Comparison of ENCODE assay signal across 11 mouse cellular contexts in genomic region chr8:103738330-103738729, GRCm38 (mm10).
DNase-seq lines count a peak whose midpoint lies in the region; ATAC-seq and TF ChIP-seq lines count a peak whose summit lies in the region.
"Had no signal": no experiment of that assay in that cellular context is flagged by ENCODE, and none has a peak within 500 bp of the region (broad histone marks: within the 10 kb centered on the region; RNA-seq: fewer than 3 reads in every experiment).

No protein-coding gene starts in this region.

- no peak for TF ChIP-seq CTCF in lung, postnatal 0 days (IDR thresholded peaks at IDR 0.05)

- TF ChIP-seq EP300 in lung, postnatal 0 days (IDR thresholded peaks at IDR 0.05): no peak

- WGBS in forebrain, embryonic 14.5 days: 65% methylated on average over 8 of the region's 8 CpGs
- WGBS in forebrain, embryonic 11.5 days: 86% methylated on average over 8 of the region's 8 CpGs
- 38% methylated on average over 8 of the region's 8 CpGs for WGBS in lung, postnatal 0 days

- H3K4me1 ChIP-seq in forebrain, embryonic 14.5 days (ENCODE audit: control insufficient read depth, insufficient read depth, low read length): no peaks in the 10 kb centered on the region
- H3K4me1 ChIP-seq in forebrain, embryonic 11.5 days (replicated peaks; ENCODE audit: control insufficient read depth, insufficient read depth, low read length): no peaks in the 10 kb centered on the region; the same call in 1 of the 2 replicates
- H3K4me1 ChIP-seq in lung, postnatal 0 days (ENCODE audit: insufficient read depth, low read depth, low read length): no peaks in the 10 kb centered on the region
- H3K4me1 ChIP-seq: hindbrain, embryonic 15.5 days; limb, embryonic 15.5 days had no signal

- H3K9me3 ChIP-seq in forebrain, embryonic 14.5 days (replicated peaks; ENCODE audit: control insufficient read depth, low read length): no peaks in the 10 kb centered on the region
- H3K9me3 ChIP-seq in forebrain, embryonic 11.5 days (ENCODE audit: control insufficient read depth, low read length): no peaks in the 10 kb centered on the region
- no peaks in the 10 kb centered on the region for H3K9me3 ChIP-seq in lung, postnatal 0 days (ENCODE audit: low read length)
- H3K9me3 ChIP-seq: embryonic facial prominence, embryonic 15.5 days; hindbrain, embryonic 15.5 days; limb, embryonic 15.5 days had no signal

- no peak overlapping the region for H3K4me2 ChIP-seq in forebrain, embryonic 14.5 days (ENCODE audit: low read length)
- H3K4me2 ChIP-seq in forebrain, embryonic 11.5 days (ENCODE audit: low read depth, low read length, severe bottlenecking): no peak overlapping the region
- H3K4me2 ChIP-seq in lung, postnatal 0 days (replicated peaks; ENCODE audit: low read depth, low read length): no peak overlapping the region
- H3K4me2 ChIP-seq: embryonic facial prominence, embryonic 15.5 days; hindbrain, embryonic 15.5 days; limb, embryonic 15.5 days had no signal

- peak; percentile 64 for DNase-seq in forebrain, embryonic 14.5 days (ENCODE audit: low spot score)
- DNase-seq in forebrain, embryonic 11.5 days (ENCODE audit: low spot score): no peak
- DNase-seq in right cerebral cortex, adult 2 months (ENCODE audit: low spot score in 2 of 2): peak; percentile 8 to 15
- DNase-seq in right cerebral cortex, postnatal 25 days: no peak
- peak; percentile 68 for DNase-seq in lung, postnatal 0 days (ENCODE audit: low spot score)
- peak; percentile 64 to 71 for DNase-seq in urinary bladder, postnatal 4 days (ENCODE audit: low spot score in 2 of 2)
- DNase-seq in cerebellum, adult 11 months: no peak
- DNase-seq in cerebellum, postnatal 4 days (ENCODE audit: low spot score in 2 of 2): no peak

- peak; percentile 26; the same call in 1 of the 2 replicates for ATAC-seq in forebrain, embryonic 14.5 days
- ATAC-seq in forebrain, embryonic 11.5 days (replicated peaks; ENCODE audit: low FRiP score): no peak
- ATAC-seq in lung, postnatal 0 days: peak; percentile 52

- H3K4me3 ChIP-seq in forebrain, embryonic 14.5 days (ENCODE audit: low read depth, low read length): no peak overlapping the region
- no peak overlapping the region for H3K4me3 ChIP-seq in forebrain, embryonic 11.5 days (ENCODE audit: low read depth, low read length)
- H3K4me3 ChIP-seq in lung, postnatal 0 days (ENCODE audit: low read depth, low read length): no peak overlapping the region
- H3K4me3 ChIP-seq: embryonic facial prominence, embryonic 15.5 days; hindbrain, embryonic 15.5 days; limb, embryonic 15.5 days had no signal

- no peaks in the 10 kb centered on the region for H3K27me3 ChIP-seq in forebrain, embryonic 14.5 days (replicated peaks; ENCODE audit: control insufficient read depth, insufficient read depth, low read length)
- no peaks in the 10 kb centered on the region for H3K27me3 ChIP-seq in forebrain, embryonic 11.5 days (ENCODE audit: control insufficient read depth, insufficient read depth, low read length)
- H3K27me3 ChIP-seq in lung, postnatal 0 days (replicated peaks; ENCODE audit: insufficient read depth, low read length): no peaks in the 10 kb centered on the region
- H3K27me3 ChIP-seq: embryonic facial prominence, embryonic 15.5 days; hindbrain, embryonic 15.5 days; limb, embryonic 15.5 days had no signal

- no peaks in the 10 kb centered on the region for H3K36me3 ChIP-seq in forebrain, embryonic 14.5 days (ENCODE audit: control insufficient read depth, insufficient read depth, low read length)
- no peaks in the 10 kb centered on the region for H3K36me3 ChIP-seq in forebrain, embryonic 11.5 days (ENCODE audit: control insufficient read depth, insufficient read depth, low read length)
- H3K36me3 ChIP-seq in lung, postnatal 0 days (ENCODE audit: insufficient read depth, low read length): no peaks in the 10 kb centered on the region
- H3K36me3 ChIP-seq: embryonic facial prominence, embryonic 15.5 days; hindbrain, embryonic 15.5 days; limb, embryonic 15.5 days had no signal

- no peak overlapping the region for H3K27ac ChIP-seq in forebrain, embryonic 14.5 days (ENCODE audit: low read depth, low read length)
- H3K27ac ChIP-seq in forebrain, embryonic 11.5 days (ENCODE audit: low read depth, low read length): no peak overlapping the region
- H3K27ac ChIP-seq in lung, postnatal 0 days (ENCODE audit: low read length): no peak overlapping the region
- H3K27ac ChIP-seq: embryonic facial prominence, embryonic 15.5 days; hindbrain, embryonic 15.5 days; limb, embryonic 15.5 days had no signal

- H3K9ac ChIP-seq in forebrain, embryonic 14.5 days (ENCODE audit: low read length): no peak overlapping the region
- H3K9ac ChIP-seq in forebrain, embryonic 11.5 days (ENCODE audit: low read length): no peak overlapping the region
- H3K9ac ChIP-seq in lung, postnatal 0 days (replicated peaks; ENCODE audit: low read depth): no peak overlapping the region
- H3K9ac ChIP-seq: embryonic facial prominence, embryonic 15.5 days; hindbrain, embryonic 15.5 days; limb, embryonic 15.5 days had no signal

Comparison
In these comparisons a context has a peak if more than half of its experiments do, and no peak if none do; other contexts are left out.
1. DNase-seq: peak in forebrain, embryonic 14.5 days (single experiment), right cerebral cortex, adult 2 months (2 of 2), lung, postnatal 0 days (single experiment) and urinary bladder, postnatal 4 days (2 of 2); none in forebrain, embryonic 11.5 days (single experiment), right cerebral cortex, postnatal 25 days (single experiment), cerebellum, adult 11 months (single experiment) and cerebellum, postnatal 4 days (0 of 2).